Mouse (Mus musculus) liver, embryonic 12.5 days (tissue): ENCODE results near the gene Adam33. TPM values are rescaled to one million over a fixed set of nuclear protein-coding genes. Genes with fewer than 3 reads are reported as not detected.
"Not testable (repeated sequence)": the region's sequence is repeated elsewhere in the genome, so short reads cannot be mapped to it uniquely, and the experiment has no call there.

Source experiments
- ATAC-seq: fragments of 200-750 bp; cut with Nextera tagmentation; 2 replicates; pipeline ENCODE4 v1.8.0; 2017; ENCODE audit warnings: moderate number of reproducible peaks, mild to moderate bottlenecking, moderate library complexity
- H3K27ac ChIP-seq: fragments of 300-500 bp; sonication (generic); 2 replicates; pipeline ENCODE4 v1.5.1; 2016; ENCODE audit warnings: mild to moderate bottlenecking
- H3K27me3 ChIP-seq: fragments of 300-500 bp; sonication (generic); replicated peaks from 2 replicates; pipeline ENCODE4 v1.6.1; 2016; ENCODE audit warnings: mild to moderate bottlenecking, moderate library complexity
- H3K36me3 ChIP-seq: fragments of 300-500 bp; sonication (generic); 2 replicates; pipeline ENCODE4 v1.6.1; 2016; ENCODE audit warnings: mild to moderate bottlenecking, moderate library complexity
- H3K4me1 ChIP-seq: fragments of 300-500 bp; sonication (generic); 2 replicates; pipeline ENCODE4 v1.6.1; 2016
- H3K4me2 ChIP-seq: fragments of 300-500 bp; sonication (generic); 2 replicates; pipeline ENCODE4 v1.6.1; 2016; ENCODE audit warnings: mild to moderate bottlenecking, moderate library complexity
- H3K4me3 ChIP-seq: fragments of 300-500 bp; sonication (generic); 2 replicates; pipeline ENCODE4 v1.5.1; 2016; ENCODE audit warnings: mild to moderate bottlenecking, moderate library complexity
- H3K9ac ChIP-seq: fragments of 300-500 bp; sonication (generic); 2 replicates; pipeline ENCODE4 v1.6.1; 2016; ENCODE audit warnings: mild to moderate bottlenecking, moderate library complexity
- H3K9me3 ChIP-seq: fragments of 300-500 bp; sonication (generic); replicated peaks from 2 replicates; pipeline ENCODE4 v1.6.1; 2016; ENCODE audit warnings: mild to moderate bottlenecking, moderate library complexity
- WGBS: fragments of 180-500 bp; shearing (Covaris S2); methylation state at CpG from one replicate; pipeline ENCODE4 v1.1.7; 2016; ENCODE audit not compliant: insufficient replicate concordance; 5-methylcytosine and 5-hydroxymethylcytosine counted together
- polyA plus RNA-seq: library from polyadenylated mRNA; unstranded; fragments of >200 nt; fragmentation: Nextera tagmentation; extraction: Ambion mirVana; gene quantifications from 2 replicates; pipeline ENCODE4 v1.2.1, GENCODE M21; 2016

The Adam33 gene
- polyA plus RNA-seq, 1 experiment from 2014 or later, result 0.62 TPM

GRCm38 (mm10) chr2:131038197-131038596 is 25.4 kb downstream of the Adam33 start:
- Histone ChIP-seq H3K4me2 (no peak overlapping the region), H3K4me1 (peaks cover 8% of the 10 kb centered on the region), H3K36me3 (no peaks in the 10 kb centered on the region), H3K27ac (no peak overlapping the region), H3K9me3 (no peaks in the 10 kb centered on the region), H3K4me3 (no peak overlapping the region), H3K27me3 (peaks cover 79% of the 10 kb centered on the region), H3K9ac (no peak overlapping the region)
- WGBS, result 75% methylated on average over 6 of the region's 6 CpGs
- ATAC-seq, result no peak

GRCm38 (mm10) chr2:131037226-131037990 is 26.2 kb downstream of the Adam33 start:
- ATAC-seq, result no peak
- WGBS, result 48% methylated on average over 17 of the region's 17 CpGs
- H3K4me1 ChIP-seq, result peaks cover 9% of the 10 kb centered on the region

DNA sequence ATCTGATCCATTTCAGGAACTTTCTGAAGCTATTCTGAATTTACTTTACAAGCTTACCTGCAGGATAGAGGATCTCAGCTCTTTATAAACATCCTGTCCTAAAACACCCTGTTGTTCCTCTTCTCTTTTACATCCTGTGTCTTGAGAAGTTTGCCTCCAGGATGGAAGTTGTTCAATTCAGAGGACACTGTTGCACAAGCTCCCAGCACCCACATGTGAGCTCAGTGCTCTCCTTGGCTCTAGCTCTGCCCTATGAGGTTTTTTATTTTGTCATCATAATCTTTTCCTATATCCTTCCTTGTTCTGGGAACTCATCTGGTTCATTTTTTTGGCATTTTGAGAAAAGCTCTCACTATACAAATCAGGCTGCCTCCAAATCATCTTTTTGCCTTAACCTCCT is 26.9 kb downstream of the Adam33 start:
- peaks cover 64% of the 10 kb centered on the region for H3K27me3 ChIP-seq
- no peaks in the 10 kb centered on the region for H3K9me3 ChIP-seq

More at GRCm38 (mm10) chr2:131037226-131037990, 26.2 kb downstream of the Adam33 start:
- H3K4me2 ChIP-seq, result no peak overlapping the region
- no peak overlapping the region for H3K4me3 ChIP-seq
- H3K9ac ChIP-seq, result no peak overlapping the region
- H3K9me3 ChIP-seq, result no peaks in the 10 kb centered on the region
- no peak overlapping the region for H3K27ac ChIP-seq
- H3K27me3 ChIP-seq, result peaks cover 71% of the 10 kb centered on the region
- H3K36me3 ChIP-seq, result no peaks in the 10 kb centered on the region

GRCm38 (mm10) chr2:131036343-131036742 is 27.3 kb downstream of the Adam33 start:
- H3K9ac ChIP-seq, result no peak overlapping the region
- H3K4me2 ChIP-seq, result no peak overlapping the region
- 81% methylated on average over 2 of the region's 2 CpGs for WGBS
- peaks cover 60% of the 10 kb centered on the region for H3K27me3 ChIP-seq
- no peaks in the 10 kb centered on the region for H3K36me3 ChIP-seq
- peaks cover 16% of the 10 kb centered on the region for H3K4me1 ChIP-seq
- H3K27ac ChIP-seq, result no peak overlapping the region
- H3K9me3 ChIP-seq, result no peaks in the 10 kb centered on the region
- no peak for ATAC-seq
- no peak overlapping the region for H3K4me3 ChIP-seq

More for the DNA sequence above, 26.9 kb downstream of the Adam33 start:
- Histone ChIP-seq H3K4me2 (no peak overlapping the region), H3K36me3 (no peaks in the 10 kb centered on the region), H3K4me3 (no peak overlapping the region), H3K4me1 (peaks cover 16% of the 10 kb centered on the region), H3K27ac (no peak overlapping the region), H3K9ac (no peak overlapping the region)
- no peak for ATAC-seq

DNA sequence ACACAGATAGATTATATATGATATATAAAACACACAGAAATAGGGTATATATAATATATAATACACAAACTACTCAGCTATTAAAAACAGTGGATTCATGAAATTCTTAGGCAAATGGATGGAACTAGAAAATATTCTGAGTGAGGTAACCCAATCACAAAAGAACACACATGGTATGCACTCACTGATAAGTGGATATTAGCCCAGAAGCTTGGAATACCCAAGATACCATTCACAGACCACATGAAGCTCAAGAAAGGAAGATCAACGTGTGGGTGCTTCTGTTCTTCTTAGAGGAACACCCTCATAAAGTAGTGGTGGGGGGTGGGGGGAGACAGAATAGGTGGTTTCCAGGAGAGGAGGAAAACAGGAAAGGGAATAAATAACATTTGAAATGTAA is 32.2 kb downstream of the Adam33 start:
- not testable (repeated sequence) for H3K9ac ChIP-seq, H3K4me3 ChIP-seq, H3K36me3 ChIP-seq, H3K9me3 ChIP-seq, H3K27ac ChIP-seq
- peaks cover 41% of the 10 kb centered on the region for H3K4me1 ChIP-seq
- peaks cover 11% of the 10 kb centered on the region for H3K27me3 ChIP-seq
- peak; percentile 84 for ATAC-seq
- H3K4me2 ChIP-seq, result peak overlapping the region; percentile 36
- WGBS, result 13% methylated on average over 1 of the region's 1 CpGs

DNA sequence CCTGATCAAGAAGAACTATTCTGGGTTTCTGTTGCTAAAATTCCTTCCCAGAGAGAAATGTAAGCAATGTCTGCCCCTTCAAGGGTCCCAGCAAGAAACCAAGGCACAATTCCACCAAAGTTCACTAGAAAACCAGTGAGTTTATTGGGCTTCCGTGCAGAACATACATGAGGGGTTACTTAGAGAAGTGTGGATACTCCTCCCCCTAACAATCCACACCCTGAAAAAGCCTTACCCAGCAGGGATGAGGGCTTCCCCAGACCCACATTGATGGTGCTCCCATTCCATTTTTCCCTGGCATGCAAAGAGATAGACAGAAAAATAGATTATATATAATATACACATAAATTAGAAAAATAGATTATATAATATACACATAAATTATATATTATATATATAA is 32.6 kb downstream of the Adam33 start:
- peaks cover 7% of the 10 kb centered on the region for H3K27me3 ChIP-seq
- H3K9ac ChIP-seq, result no peak overlapping the region
- peaks cover 41% of the 10 kb centered on the region for H3K4me1 ChIP-seq
- H3K9me3 ChIP-seq, result no peaks in the 10 kb centered on the region
- no peak; the same call in 1 of the 2 replicates for ATAC-seq
- 75% methylated on average over 1 of the region's 1 CpGs for WGBS
- H3K36me3 ChIP-seq, result peaks cover 9% of the 10 kb centered on the region; the same call in 1 of the 2 replicates
- no peak overlapping the region for H3K4me2 ChIP-seq
- H3K27ac ChIP-seq, result peak overlapping the region; percentile 28; the same call in 1 of the 2 replicates
- H3K4me3 ChIP-seq, result no peak overlapping the region

DNA sequence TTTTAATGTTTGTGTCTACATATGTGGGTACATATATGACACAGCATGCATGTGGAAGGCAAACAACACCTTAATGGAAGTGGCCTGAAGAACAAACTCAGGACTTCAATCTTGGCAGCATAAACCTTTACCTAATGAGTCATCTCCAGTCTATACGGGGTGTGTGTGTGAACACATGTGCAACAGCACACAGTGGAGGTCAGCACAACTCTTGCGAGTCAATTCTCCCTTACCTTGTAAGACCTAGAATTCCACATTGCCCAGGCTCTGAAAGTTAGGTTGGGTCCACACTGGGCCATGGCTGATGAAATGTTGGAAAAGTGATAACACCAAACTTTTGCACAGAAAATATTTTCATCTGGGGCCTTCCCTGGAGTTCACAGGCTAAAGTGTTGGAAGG is 33.1 kb downstream of the Adam33 start:
- H3K4me3 ChIP-seq, result no peak overlapping the region
- H3K27ac ChIP-seq, result peak overlapping the region; percentile 32; the same call in 1 of the 2 replicates
- ATAC-seq, result no peak
- no peak overlapping the region for H3K4me2 ChIP-seq
- peaks cover 41% of the 10 kb centered on the region for H3K4me1 ChIP-seq
- no peaks in the 10 kb centered on the region for H3K9me3 ChIP-seq
- H3K36me3 ChIP-seq, result peaks cover 13% of the 10 kb centered on the region
- WGBS, result 81% methylated on average over 2 of the region's 2 CpGs
- no peak overlapping the region for H3K9ac ChIP-seq
- H3K27me3 ChIP-seq, result peaks cover 2% of the 10 kb centered on the region; the same call in 1 of the 2 replicates

DNA sequence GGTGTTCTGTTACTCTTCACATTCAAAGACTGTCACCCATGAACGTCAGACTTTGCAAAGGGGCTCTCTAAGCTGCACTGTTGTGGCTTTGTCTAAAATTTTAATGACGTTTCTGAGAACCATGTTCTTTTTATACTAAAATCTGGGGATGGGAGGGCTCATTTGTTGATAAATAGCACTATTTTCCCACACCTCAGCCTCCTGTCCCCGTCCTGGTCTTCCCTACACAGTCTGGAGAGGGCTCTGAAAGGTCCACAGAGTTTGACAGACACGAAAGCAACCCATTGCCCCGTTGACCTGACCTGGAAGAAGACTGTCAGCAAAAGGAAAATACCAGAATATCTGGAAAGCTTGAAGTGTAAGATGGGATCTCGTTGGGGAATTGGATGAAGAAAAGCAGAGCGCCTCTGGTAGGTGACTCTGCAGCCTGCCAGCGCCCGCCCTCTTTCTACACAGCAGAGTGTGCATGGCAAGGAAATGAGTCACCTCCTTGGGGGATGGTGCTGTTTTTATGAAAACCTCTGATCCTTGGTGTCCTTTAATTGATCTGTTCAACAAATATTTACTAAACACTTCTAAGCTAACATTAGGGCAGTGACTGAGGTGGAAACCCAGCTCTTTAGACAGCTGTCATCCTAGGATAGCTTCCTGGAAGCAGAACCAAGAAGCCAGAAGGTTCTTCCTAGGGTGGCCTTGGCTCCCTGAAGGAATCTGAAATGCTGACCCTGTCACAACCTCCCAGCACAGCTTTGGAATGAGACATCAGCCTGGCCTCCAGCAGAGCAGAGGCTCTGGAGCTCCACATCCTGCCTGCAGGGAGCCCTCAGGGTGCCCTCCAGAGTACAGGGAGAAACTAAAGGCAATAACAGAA is 34.3 kb downstream of the Adam33 start:
- Histone ChIP-seq H3K4me3 (no peak overlapping the region), H3K4me2 (no peak overlapping the region), H3K4me1 (peaks cover 41% of the 10 kb centered on the region), H3K36me3 (peaks cover 24% of the 10 kb centered on the region), H3K9me3 (no peaks in the 10 kb centered on the region), H3K9ac (no peak overlapping the region), H3K27me3 (no peaks in the 10 kb centered on the region), H3K27ac (peak overlapping the region; percentile 63; the same call in 1 of the 2 replicates)
- peak; percentile 25; the same call in 1 of the 2 replicates for ATAC-seq
- 60% methylated on average over 9 of the region's 9 CpGs for WGBS

DNA sequence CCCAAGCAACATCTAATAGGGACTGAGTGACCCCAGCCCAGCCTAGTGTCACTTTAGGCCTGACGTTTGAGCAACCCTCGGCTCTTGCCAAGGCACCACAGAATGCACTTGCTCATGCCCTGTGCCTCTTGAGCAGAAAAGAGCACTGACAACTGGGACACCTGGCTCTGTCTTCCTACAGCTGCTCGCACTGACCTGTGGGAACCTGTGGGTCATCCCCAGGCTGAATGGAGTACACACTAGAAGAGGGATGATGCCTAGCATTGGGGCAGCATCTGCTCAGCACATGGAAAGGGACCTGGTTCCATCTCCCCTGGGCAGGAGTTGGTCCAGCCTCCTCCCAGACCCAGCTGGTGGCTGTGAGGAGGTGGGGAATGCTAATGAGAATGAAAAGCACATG is 36.7 kb downstream of the Adam33 start:
- H3K27me3 ChIP-seq, result no peaks in the 10 kb centered on the region
- H3K27ac ChIP-seq, result no peak overlapping the region
- no peak overlapping the region for H3K9ac ChIP-seq
- no peak overlapping the region for H3K4me3 ChIP-seq
- H3K9me3 ChIP-seq, result no peaks in the 10 kb centered on the region
- no peak overlapping the region for H3K4me2 ChIP-seq
- peaks cover 35% of the 10 kb centered on the region for H3K4me1 ChIP-seq
- no peak for ATAC-seq
- H3K36me3 ChIP-seq, result peaks cover 45% of the 10 kb centered on the region
- WGBS, result 78% methylated on average over 3 of the region's 3 CpGs

DNA sequence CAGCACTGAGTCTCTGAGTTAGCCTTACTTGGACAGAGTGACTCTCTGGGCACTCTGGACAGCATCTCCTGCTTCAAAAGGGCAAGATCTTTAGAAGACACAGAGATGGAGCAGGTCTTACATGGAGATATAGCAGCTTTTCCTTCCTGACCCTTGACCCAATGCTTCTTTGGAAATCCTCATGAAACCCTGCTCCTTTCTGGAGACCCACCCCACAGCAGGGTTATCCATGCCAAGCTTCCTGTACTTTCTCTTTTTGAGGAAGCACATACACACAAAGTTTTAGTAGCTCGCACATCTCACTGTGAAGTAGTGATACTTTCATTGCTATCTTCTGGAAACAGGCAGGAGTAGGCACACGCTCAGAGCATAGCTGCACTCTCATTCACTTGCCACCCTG is 38.4 kb downstream of the Adam33 start:
- Histone ChIP-seq H3K36me3 (peaks cover 55% of the 10 kb centered on the region), H3K9me3 (no peaks in the 10 kb centered on the region), H3K27ac (no peak overlapping the region), H3K4me1 (peaks cover 20% of the 10 kb centered on the region), H3K9ac (no peak overlapping the region), H3K4me2 (no peak overlapping the region), H3K4me3 (no peak overlapping the region), H3K27me3 (no peaks in the 10 kb centered on the region)
- 65% methylated on average over 2 of the region's 2 CpGs for WGBS
- no peak for ATAC-seq

DNA sequence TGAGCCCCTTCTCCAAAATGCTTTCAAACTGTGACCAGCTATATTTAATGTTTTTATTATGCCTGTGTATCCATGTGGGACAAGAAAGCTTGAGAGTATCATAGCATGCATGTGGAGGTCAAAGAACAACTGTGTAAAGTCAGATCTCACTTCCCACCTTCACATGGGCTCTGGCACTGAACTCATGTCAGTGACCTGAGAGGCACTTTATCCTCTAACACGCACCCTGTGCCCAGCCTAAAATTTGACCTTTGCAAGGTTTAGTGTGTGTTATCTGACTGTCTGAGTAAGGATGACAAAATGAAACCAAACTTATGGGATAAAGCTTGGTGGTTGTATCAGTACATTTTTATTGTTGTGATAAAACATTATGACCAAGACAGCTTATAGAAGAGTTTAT is 53.0 kb downstream of the Adam33 start:
- no peak overlapping the region for H3K4me2 ChIP-seq
- H3K27me3 ChIP-seq, result no peaks in the 10 kb centered on the region
- H3K4me3 ChIP-seq, result no peak overlapping the region
- 74% methylated on average over 1 of the region's 1 CpGs for WGBS
- no peak overlapping the region for H3K27ac ChIP-seq
- H3K9ac ChIP-seq, result no peak overlapping the region
- H3K4me1 ChIP-seq, result peaks cover 10% of the 10 kb centered on the region
- H3K9me3 ChIP-seq, result no peaks in the 10 kb centered on the region
- ATAC-seq, result no peak
- H3K36me3 ChIP-seq, result peaks cover 31% of the 10 kb centered on the region

DNA sequence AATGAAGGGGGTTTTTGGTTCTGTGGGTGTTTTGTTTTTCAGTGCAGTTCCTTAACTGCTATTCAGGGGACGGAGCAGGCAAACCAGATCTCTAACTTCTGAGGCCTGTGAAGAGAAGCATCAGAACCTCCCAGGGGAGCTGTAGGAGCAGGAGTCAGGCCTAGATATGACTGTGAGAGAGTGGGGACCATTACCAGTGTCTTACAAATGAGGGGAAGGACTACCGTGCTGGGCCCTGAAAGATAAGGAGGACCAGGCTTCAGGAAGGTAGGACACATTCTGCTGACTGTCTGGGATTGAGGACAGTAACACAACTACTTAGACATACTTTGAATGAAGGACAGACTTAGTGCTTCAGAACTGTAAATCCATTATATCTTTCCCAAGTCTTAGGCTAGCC is 54.5 kb downstream of the Adam33 start:
- WGBS, result 38% methylated on average over 2 of the region's 2 CpGs
- Histone ChIP-seq H3K27ac (no peak overlapping the region), H3K4me3 (no peak overlapping the region), H3K36me3 (peaks cover 35% of the 10 kb centered on the region), H3K4me2 (no peak overlapping the region), H3K27me3 (no peaks in the 10 kb centered on the region), H3K9me3 (no peaks in the 10 kb centered on the region), H3K4me1 (peaks cover 10% of the 10 kb centered on the region), H3K9ac (no peak overlapping the region)
- peak; percentile 51; the same call in 1 of the 2 replicates for ATAC-seq
